Mouse (Mus musculus): ENCODE data around the gene Rgs7. TPM values are rescaled to one million over a fixed set of nuclear protein-coding genes. Genes with fewer than 3 reads are reported as not detected.

The Rgs7 gene
- polyA plus RNA-seq, 1 experiment from 2014 or later = 0.35 TPM

DNA sequence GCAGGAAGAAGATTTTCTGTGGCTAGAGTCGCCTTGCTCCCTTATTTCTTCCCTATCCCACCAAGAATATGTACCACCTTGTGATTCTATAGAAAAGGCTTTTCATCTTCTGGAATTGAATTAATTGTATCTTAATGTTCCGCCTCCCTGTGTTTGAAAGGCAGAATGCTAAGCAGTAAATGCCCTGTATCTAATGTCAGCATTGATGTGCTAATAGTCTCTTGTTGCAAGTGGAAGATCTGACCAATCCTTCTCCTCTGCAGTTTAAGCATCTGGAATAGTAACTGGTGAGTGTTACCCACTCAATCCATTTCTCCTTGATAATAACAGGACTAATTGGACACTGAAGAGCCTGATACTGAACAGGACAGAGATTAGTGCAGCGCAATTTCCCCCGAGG lies 65.9 kb downstream of the Rgs7 start:
- no peak for ATAC-seq (ENCODE audit: borderline replicate concordance, extremely low read depth, low FRiP score, low TSS enrichment)

DNA sequence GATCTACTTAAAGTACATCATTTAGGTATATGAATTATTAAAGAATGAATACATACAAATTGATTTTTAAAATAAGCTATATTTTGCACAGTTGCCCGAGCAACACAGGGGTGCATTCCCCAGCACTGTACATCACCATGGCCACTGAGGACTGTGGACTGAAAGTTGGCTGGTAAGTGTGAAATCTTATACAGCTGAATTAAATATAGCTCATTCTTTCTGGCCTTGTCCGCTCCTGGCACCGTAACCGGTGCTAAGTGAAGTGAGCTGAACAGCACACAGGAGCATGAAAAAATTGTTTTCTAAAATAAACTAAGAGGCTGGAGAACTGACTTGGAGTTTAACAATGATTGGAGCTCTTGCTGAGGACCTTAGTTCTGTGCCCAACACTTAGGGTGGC lies 71.4 kb downstream of the Rgs7 start:
- no peaks in the 10 kb centered on the region for H3K9me3 ChIP-seq
- WGBS = 84% methylated on average over 4 of the region's 4 CpGs
- no peak overlapping the region for H3K9ac ChIP-seq
- ATAC-seq (ENCODE audit: borderline replicate concordance, extremely low read depth, low FRiP score, low TSS enrichment) = no peak
- no peak overlapping the region for H3K27ac ChIP-seq
- H3K4me1 ChIP-seq = no peaks in the 10 kb centered on the region
- H3K4me3 ChIP-seq = no peak overlapping the region
- H3K4me2 ChIP-seq = no peak overlapping the region
- no peaks in the 10 kb centered on the region for H3K27me3 ChIP-seq
- H3K36me3 ChIP-seq = no peaks in the 10 kb centered on the region

More for the DNA sequence above, 65.9 kb downstream of the Rgs7 start:
- no peak overlapping the region for H3K9ac ChIP-seq
- no peak overlapping the region for H3K4me2 ChIP-seq
- H3K4me1 ChIP-seq = no peaks in the 10 kb centered on the region
- no peaks in the 10 kb centered on the region for H3K9me3 ChIP-seq
- 82% methylated on average over 4 of the region's 4 CpGs for WGBS
- H3K27ac ChIP-seq = no peak overlapping the region
- H3K27me3 ChIP-seq = no peaks in the 10 kb centered on the region
- H3K4me3 ChIP-seq = no peak overlapping the region
- H3K36me3 ChIP-seq = no peaks in the 10 kb centered on the region

DNA sequence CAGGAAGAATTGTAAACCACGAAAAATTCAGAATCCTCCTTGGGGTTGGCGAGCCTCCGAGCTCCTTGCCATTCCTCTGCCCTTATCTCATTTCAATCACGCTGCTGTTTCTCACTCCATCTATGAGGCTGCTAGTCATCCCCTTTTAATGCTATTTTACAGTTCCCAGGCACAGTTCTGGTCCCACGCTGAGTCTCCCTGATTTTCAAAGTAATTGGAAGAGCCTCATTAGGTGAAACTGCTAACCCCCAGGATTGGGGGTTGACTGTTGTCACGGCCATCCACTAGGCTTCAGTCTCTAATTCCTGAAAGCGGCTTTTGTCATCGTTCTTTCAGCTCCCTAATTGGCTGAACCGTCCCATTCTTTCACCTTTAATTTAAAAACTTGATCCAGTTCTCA lies 76.6 kb downstream of the Rgs7 start:
- Histone ChIP-seq H3K27me3 (no peaks in the 10 kb centered on the region), H3K4me2 (no peak overlapping the region), H3K4me3 (no peak overlapping the region), H3K4me1 (no peaks in the 10 kb centered on the region), H3K27ac (no peak overlapping the region), H3K36me3 (no peaks in the 10 kb centered on the region), H3K9me3 (no peaks in the 10 kb centered on the region), H3K9ac (no peak overlapping the region)
- ATAC-seq (ENCODE audit: borderline replicate concordance, extremely low read depth, low FRiP score, low TSS enrichment) = no peak
- 66% methylated on average over 9 of the region's 9 CpGs for WGBS

DNA sequence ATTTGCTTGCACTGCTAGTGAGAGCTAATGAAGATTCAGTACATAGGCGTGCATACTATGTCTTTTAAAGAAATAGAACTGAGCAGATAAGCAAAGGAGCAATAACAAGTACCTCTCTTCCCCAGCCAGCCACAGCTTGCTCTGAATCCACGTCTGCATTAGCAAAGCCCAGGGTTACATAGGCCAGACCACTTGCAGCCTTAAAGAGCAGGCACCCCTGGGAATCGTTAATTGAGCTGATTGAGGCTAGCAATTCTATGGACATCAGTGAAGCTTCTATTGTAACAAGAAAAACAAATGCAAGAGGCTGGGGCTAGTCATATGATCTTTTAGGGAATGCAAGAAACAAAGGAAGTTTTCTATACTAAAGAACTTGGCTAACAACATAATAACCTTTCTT lies 81.9 kb downstream of the Rgs7 start:
- 39% methylated on average over 3 of the region's 3 CpGs for WGBS
- H3K27me3 ChIP-seq = no peaks in the 10 kb centered on the region
- no peak overlapping the region for H3K4me3 ChIP-seq
- H3K9me3 ChIP-seq = no peaks in the 10 kb centered on the region
- no peak overlapping the region for H3K27ac ChIP-seq
- H3K4me1 ChIP-seq = no peaks in the 10 kb centered on the region
- H3K9ac ChIP-seq = no peak overlapping the region
- H3K36me3 ChIP-seq = no peaks in the 10 kb centered on the region
- no peak overlapping the region for H3K4me2 ChIP-seq
- ATAC-seq (ENCODE audit: borderline replicate concordance, extremely low read depth, low FRiP score, low TSS enrichment) = no peak

DNA sequence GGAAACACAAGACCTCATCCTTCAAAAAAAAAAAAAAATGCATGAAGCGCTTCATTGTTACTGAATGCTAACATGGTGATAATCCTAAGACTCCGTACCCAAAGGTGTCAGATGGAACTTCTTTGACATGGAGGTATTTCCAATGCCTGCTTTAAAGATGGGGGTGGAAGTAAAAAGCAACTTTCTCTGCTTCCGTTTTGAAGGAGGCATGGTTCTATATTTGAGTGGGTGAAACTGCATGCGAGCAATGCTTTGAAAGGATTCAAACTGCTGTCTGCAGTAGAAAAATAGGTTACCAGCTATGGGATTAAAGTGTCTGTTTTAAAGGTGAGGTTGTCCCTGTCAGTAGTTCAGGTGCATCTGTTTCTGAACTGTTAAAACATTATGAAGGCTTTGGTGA lies 100.4 kb downstream of the Rgs7 start:
- H3K9ac ChIP-seq = no peak overlapping the region
- no peaks in the 10 kb centered on the region for H3K4me1 ChIP-seq
- ATAC-seq (ENCODE audit: borderline replicate concordance, extremely low read depth, low FRiP score, low TSS enrichment) = no peak
- 74% methylated on average over 4 of the region's 4 CpGs for WGBS
- H3K4me2 ChIP-seq = no peak overlapping the region
- H3K4me3 ChIP-seq = no peak overlapping the region
- H3K9me3 ChIP-seq = no peaks in the 10 kb centered on the region
- H3K36me3 ChIP-seq = no peaks in the 10 kb centered on the region
- no peak overlapping the region for H3K27ac ChIP-seq
- H3K27me3 ChIP-seq = no peaks in the 10 kb centered on the region

DNA sequence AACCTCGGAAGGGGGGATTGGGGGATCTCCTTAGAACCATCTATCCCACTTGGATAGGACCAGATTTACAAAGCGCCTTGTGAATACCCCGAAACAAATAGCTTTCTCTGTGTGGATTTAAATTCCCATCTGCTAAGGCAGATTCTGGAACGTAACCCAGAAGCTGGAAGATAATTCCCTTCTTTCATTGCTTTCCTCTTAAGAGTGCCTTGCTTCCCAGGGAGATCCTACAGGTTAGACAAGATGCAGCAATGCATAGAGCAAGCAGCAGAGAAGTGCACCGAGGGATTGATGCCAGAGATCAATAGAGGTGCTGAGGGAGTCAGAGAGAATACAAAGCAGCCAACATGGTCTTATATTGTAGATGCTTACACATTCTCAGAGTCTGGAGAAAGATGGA lies 103.0 kb downstream of the Rgs7 start:
- Histone ChIP-seq H3K4me1 (no peaks in the 10 kb centered on the region), H3K4me2 (no peak overlapping the region), H3K27ac (no peak overlapping the region), H3K27me3 (no peaks in the 10 kb centered on the region), H3K9ac (no peak overlapping the region), H3K9me3 (no peaks in the 10 kb centered on the region), H3K4me3 (no peak overlapping the region), H3K36me3 (no peaks in the 10 kb centered on the region)
- ATAC-seq (ENCODE audit: borderline replicate concordance, extremely low read depth, low FRiP score, low TSS enrichment) = no peak
- 73% methylated on average over 5 of the region's 5 CpGs for WGBS

DNA sequence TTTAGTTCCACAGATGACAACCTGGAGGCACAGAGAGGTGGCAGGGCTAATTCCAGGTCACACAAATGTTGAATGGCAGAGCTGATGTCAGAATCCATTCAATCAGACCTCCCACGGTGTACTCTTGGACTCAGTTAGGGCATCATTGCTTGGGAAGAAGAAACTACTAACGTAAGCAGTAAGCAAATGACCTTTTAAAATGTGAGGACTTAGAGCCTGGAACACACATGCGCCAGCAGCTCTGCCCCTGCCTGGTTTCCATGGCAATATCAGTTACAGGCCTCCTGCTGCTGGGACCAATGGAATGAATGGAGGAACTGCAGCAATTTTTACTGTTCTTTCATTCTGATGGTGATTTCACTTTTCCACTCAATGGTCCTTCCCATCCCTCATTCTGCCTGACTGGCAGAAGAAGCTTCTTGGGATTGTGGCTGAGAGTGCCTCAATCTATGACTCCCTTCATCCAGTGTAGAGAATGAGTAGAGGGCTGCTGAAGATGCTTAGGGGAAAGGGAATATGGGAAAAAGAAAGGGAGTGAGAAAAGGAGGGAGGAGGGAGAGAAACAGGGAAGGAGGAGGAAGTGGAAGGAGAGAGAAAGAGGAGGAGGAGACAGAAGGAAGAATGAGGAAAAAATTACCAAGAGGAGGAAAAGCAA lies 106.6 kb downstream of the Rgs7 start:
- Histone ChIP-seq H3K9me3 (no peaks in the 10 kb centered on the region), H3K36me3 (no peaks in the 10 kb centered on the region), H3K4me2 (no peak overlapping the region), H3K9ac (no peak overlapping the region), H3K27me3 (no peaks in the 10 kb centered on the region), H3K4me3 (no peak overlapping the region), H3K4me1 (no peaks in the 10 kb centered on the region), H3K27ac (no peak overlapping the region)
- 32% methylated on average over 3 of the region's 3 CpGs for WGBS
- ATAC-seq (ENCODE audit: borderline replicate concordance, extremely low read depth, low FRiP score, low TSS enrichment) = no peak

DNA sequence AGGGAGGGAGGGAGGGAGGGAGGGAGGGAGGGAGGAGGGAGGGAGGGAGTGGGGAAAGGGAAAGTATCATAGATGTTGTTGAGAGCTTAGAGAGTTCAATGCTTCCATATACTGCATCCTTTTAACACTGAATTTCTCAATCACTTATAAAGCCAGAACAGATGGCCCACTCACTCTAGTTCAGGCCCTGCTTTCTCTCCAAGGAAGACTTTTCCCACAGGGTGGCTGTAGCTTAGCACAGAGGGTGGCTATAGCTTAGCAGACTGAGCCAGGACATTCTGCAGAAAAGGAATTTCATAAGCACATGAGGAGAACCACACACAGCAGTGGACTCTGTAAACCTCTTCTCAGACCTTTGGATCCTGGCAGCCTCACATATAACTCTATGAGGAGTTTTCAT lies 119.7 kb downstream of the Rgs7 start:
- Histone ChIP-seq H3K9ac (no peak overlapping the region), H3K4me2 (no peak overlapping the region), H3K27ac (no peak overlapping the region), H3K9me3 (no peaks in the 10 kb centered on the region), H3K27me3 (no peaks in the 10 kb centered on the region), H3K4me1 (no peaks in the 10 kb centered on the region), H3K36me3 (no peaks in the 10 kb centered on the region), H3K4me3 (no peak overlapping the region)
- no peak for ATAC-seq (ENCODE audit: borderline replicate concordance, extremely low read depth, low FRiP score, low TSS enrichment)

DNA sequence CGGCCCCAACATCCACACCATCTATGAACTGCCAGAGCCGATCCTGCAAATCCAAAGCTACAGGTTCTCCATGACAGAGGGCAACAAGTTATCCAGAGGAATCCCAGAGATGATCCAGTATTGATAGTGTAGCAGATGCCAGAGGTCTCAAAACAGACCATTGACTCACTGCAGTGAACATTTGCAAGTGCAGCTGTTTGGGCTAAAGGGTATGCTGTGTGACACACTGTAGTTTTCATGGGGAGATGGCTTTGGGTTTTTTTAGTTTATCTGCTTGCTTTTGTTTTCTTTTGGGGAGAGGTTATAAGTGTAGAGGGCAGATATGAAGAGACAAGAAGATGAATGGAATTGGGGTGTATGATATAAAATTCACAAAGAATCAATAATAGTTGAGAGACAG lies 124.2 kb downstream of the Rgs7 start:
- H3K9ac ChIP-seq = no peak overlapping the region
- no peak overlapping the region for H3K27ac ChIP-seq
- H3K4me1 ChIP-seq = no peaks in the 10 kb centered on the region
- no peak overlapping the region for H3K4me3 ChIP-seq
- no peaks in the 10 kb centered on the region for H3K9me3 ChIP-seq
- H3K4me2 ChIP-seq = no peak overlapping the region
- ATAC-seq (ENCODE audit: borderline replicate concordance, extremely low read depth, low FRiP score, low TSS enrichment) = no peak
- 98% methylated on average over 2 of the region's 2 CpGs for WGBS
- H3K27me3 ChIP-seq = no peaks in the 10 kb centered on the region
- no peaks in the 10 kb centered on the region for H3K36me3 ChIP-seq

DNA sequence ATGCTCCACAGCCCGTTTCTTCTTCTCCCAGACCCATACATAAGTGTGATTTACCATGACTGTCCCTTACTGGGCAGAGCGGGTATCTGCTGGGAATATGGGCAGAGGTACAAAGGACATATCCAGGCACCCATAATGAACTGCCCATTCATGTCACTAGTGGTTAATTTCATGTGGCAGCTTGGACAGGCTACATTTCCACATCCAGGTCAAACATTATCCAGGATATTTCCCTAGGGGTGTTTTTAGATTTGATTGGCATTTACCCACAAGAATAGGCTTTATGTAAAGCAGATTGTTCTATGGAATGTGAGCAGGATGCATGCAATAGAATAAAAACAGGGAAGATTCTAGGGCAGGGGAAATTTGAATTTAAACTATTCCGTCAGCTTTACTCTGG lies 128.7 kb downstream of the Rgs7 start:
- WGBS = 80% methylated on average over 3 of the region's 3 CpGs
- H3K27ac ChIP-seq = no peak overlapping the region
- no peak for ATAC-seq (ENCODE audit: borderline replicate concordance, extremely low read depth, low FRiP score, low TSS enrichment)

DNA sequence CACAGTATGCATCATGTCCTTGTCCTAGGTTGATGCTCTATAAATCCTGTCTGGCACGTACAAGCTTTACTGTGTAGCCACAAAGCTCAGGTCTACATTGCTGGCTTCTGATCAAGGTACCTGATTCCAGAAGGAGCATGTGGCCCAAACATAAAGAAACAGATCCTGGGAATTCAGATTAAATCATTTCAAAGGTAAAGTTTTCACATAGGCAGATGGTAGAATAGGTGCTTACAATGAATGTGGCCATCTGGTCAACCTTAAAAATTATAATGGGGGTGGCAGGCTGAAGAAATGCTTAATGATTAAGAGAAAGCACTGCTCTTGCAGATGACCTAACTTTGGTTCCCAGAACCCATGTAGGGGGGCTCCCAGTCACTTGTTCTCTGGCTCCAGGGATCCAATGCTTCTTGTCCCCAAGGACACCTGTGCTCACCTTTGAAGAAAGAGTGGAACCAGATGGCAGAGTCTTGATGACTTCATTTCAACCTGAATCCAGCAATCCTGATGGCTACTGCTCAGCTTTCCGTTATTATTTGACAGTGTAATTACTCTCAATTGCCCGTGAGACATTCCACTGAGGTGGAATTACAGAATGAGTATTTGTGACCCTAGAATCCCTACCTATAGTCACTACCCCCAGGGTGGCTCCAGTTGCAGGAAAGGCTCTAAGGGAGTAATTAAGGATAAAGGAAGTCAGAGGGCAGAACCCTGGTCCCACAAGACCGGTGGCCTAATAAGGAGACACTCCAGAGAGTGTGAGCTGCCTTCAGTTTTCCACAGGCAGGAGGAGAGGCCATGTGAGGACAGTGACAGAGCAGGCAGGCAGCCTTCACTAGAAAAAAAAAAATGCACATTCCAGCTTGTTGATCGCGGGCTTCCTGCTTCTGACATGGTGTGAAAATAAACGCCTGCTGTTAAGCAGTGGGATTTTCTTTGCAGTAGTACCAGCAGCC lies 132.6 kb downstream of the Rgs7 start:
- no peaks in the 10 kb centered on the region for H3K9me3 ChIP-seq
- WGBS = 48% methylated on average over 7 of the region's 7 CpGs
- no peak for ATAC-seq (ENCODE audit: borderline replicate concordance, extremely low read depth, low FRiP score, low TSS enrichment)

More for the DNA sequence above, 128.7 kb downstream of the Rgs7 start:
- H3K9me3 ChIP-seq = no peaks in the 10 kb centered on the region
- no peaks in the 10 kb centered on the region for H3K36me3 ChIP-seq
- no peaks in the 10 kb centered on the region for H3K4me1 ChIP-seq
- no peaks in the 10 kb centered on the region for H3K27me3 ChIP-seq
- H3K9ac ChIP-seq = no peak overlapping the region
- no peak overlapping the region for H3K4me2 ChIP-seq
- H3K4me3 ChIP-seq = no peak overlapping the region

DNA sequence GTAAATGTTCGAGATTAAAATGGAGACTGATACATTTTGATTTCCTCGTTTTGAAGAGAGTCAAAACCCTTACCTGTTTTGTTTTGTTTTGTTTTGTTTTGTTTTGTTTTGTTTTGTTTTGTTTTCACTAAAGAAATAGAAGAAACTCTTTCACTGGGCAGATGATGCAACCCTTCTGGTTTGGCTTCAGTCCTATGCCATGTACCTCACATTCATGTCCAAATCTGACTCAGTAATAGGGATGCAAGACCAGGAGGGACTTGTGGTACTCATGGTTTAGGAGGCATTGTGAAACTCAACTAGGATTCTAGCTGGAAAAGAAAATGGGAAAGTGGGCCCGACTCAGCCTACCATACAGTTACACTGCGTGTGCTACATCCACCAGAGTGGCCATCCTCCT lies 139.4 kb downstream of the Rgs7 start:
- H3K9ac ChIP-seq = no peak overlapping the region
- no peak overlapping the region for H3K4me2 ChIP-seq
- no peaks in the 10 kb centered on the region for H3K27me3 ChIP-seq
- no peaks in the 10 kb centered on the region for H3K4me1 ChIP-seq
- H3K27ac ChIP-seq = no peak overlapping the region
- H3K4me3 ChIP-seq = no peak overlapping the region
- no peaks in the 10 kb centered on the region for H3K36me3 ChIP-seq
- no peak for ATAC-seq (ENCODE audit: borderline replicate concordance, extremely low read depth, low FRiP score, low TSS enrichment)
- 69% methylated on average over 4 of the region's 4 CpGs for WGBS
- no peaks in the 10 kb centered on the region for H3K9me3 ChIP-seq

More for the DNA sequence above, 132.6 kb downstream of the Rgs7 start:
- Histone ChIP-seq H3K4me1 (no peaks in the 10 kb centered on the region), H3K27ac (no peak overlapping the region), H3K9ac (no peak overlapping the region), H3K36me3 (no peaks in the 10 kb centered on the region), H3K4me2 (no peak overlapping the region), H3K27me3 (no peaks in the 10 kb centered on the region), H3K4me3 (no peak overlapping the region)

All from lung, embryonic 15.5 days (tissue).